Mouse (Mus musculus): ENCODE data around the gene Gm29133. TPM values are rescaled to one million over a fixed set of nuclear protein-coding genes. Genes with fewer than 3 reads are reported as not detected.

The Gm29133 gene
- polyA plus RNA-seq (2014; fragmentation: Nextera tagmentation; extraction: Ambion mirVana): not detected in 2 replicates

- WGBS: 65% methylated on average over 5 of the region's 5 CpGs
- Histone ChIP-seq H3K4me2 (no peak within 1 kb of the TSS), H3K4me3 (ENCODE audit: low read depth, low read length) (no peak within 1 kb of the TSS), H3K9me3 (ENCODE audit: control insufficient read depth, low read length) (no peaks in the 10 kb centered on the region), H3K9ac (ENCODE audit: low read depth, low read length) (no peak within 1 kb of the TSS), H3K4me1 (replicated peaks; ENCODE audit: control insufficient read depth, insufficient read depth, low read length) (no peaks in the 10 kb centered on the region), H3K36me3 (ENCODE audit: control insufficient read depth, insufficient read depth, low read length) (no peaks in the 10 kb centered on the region), H3K27ac (ENCODE audit: low read depth, low read length) (no peak within 1 kb of the TSS), H3K27me3 (replicated peaks; ENCODE audit: control insufficient read depth, insufficient read depth, low read length) (no peaks in the 10 kb centered on the region)
- ATAC-seq (replicated peaks; ENCODE audit: low FRiP score) (no peak), DNase-seq (ENCODE audit: low spot score) (no peak)
Observed at GRCm38 (mm10) chr3:75747897-75748296, at the start of gene Gm29133. Gene Gm29133, plus strand, starts transcription at chr3:75748197.

- DNase-seq (ENCODE audit: low spot score) (no peak), ATAC-seq (replicated peaks; ENCODE audit: low FRiP score) (no peak)
- H3K9ac ChIP-seq (ENCODE audit: low read depth, low read length): no peak overlapping the region
- H3K9me3 ChIP-seq (ENCODE audit: control insufficient read depth, low read length): no peaks in the 10 kb centered on the region
- H3K4me2 ChIP-seq: no peak overlapping the region
- H3K4me1 ChIP-seq (replicated peaks; ENCODE audit: control insufficient read depth, insufficient read depth, low read length): no peaks in the 10 kb centered on the region
- H3K27ac ChIP-seq (ENCODE audit: low read depth, low read length): no peak overlapping the region
- 81% methylated on average over 3 of the region's 3 CpGs for WGBS
- no peaks in the 10 kb centered on the region for H3K36me3 ChIP-seq (ENCODE audit: control insufficient read depth, insufficient read depth, low read length)
- no peak overlapping the region for H3K4me3 ChIP-seq (ENCODE audit: low read depth, low read length)
- no peaks in the 10 kb centered on the region for H3K27me3 ChIP-seq (replicated peaks; ENCODE audit: control insufficient read depth, insufficient read depth, low read length)
Observed at GRCm38 (mm10) chr3:75699088-75699487, 48.9 kb upstream of the Gm29133 start.

- Histone ChIP-seq H3K9ac (ENCODE audit: low read depth, low read length) (no peak overlapping the region), H3K36me3 (ENCODE audit: control insufficient read depth, insufficient read depth, low read length) (no peaks in the 10 kb centered on the region), H3K27me3 (replicated peaks; ENCODE audit: control insufficient read depth, insufficient read depth, low read length) (no peaks in the 10 kb centered on the region), H3K9me3 (ENCODE audit: control insufficient read depth, low read length) (no peaks in the 10 kb centered on the region), H3K4me2 (no peak overlapping the region), H3K4me3 (ENCODE audit: low read depth, low read length) (no peak overlapping the region), H3K4me1 (replicated peaks; ENCODE audit: control insufficient read depth, insufficient read depth, low read length) (no peaks in the 10 kb centered on the region), H3K27ac (ENCODE audit: low read depth, low read length) (no peak overlapping the region)
- no peak for ATAC-seq (replicated peaks; ENCODE audit: low FRiP score)
- WGBS: 77% methylated on average over 3 of the region's 3 CpGs
- no peak for DNase-seq (ENCODE audit: low spot score)
Observed at GRCm38 (mm10) chr3:75701336-75701735, 46.7 kb upstream of the Gm29133 start.

- ATAC-seq (replicated peaks; ENCODE audit: low FRiP score) (no peak), DNase-seq (ENCODE audit: low spot score) (no peak)
- Histone ChIP-seq H3K4me1 (replicated peaks; ENCODE audit: control insufficient read depth, insufficient read depth, low read length) (no peaks in the 10 kb centered on the region), H3K4me3 (ENCODE audit: low read depth, low read length) (no peak overlapping the region), H3K9me3 (ENCODE audit: control insufficient read depth, low read length) (no peaks in the 10 kb centered on the region), H3K27ac (ENCODE audit: low read depth, low read length) (no peak overlapping the region), H3K36me3 (ENCODE audit: control insufficient read depth, insufficient read depth, low read length) (no peaks in the 10 kb centered on the region), H3K27me3 (replicated peaks; ENCODE audit: control insufficient read depth, insufficient read depth, low read length) (no peaks in the 10 kb centered on the region), H3K4me2 (no peak overlapping the region), H3K9ac (ENCODE audit: low read depth, low read length) (no peak overlapping the region)
- WGBS: 63% methylated on average over 3 of the region's 3 CpGs
Observed at GRCm38 (mm10) chr3:75706536-75706935, 41.5 kb upstream of the Gm29133 start.

GRCm38 (mm10) chr3:75713678-75714295 is 34.2 kb upstream of the Gm29133 start:
- Histone ChIP-seq H3K4me2 (no peak overlapping the region), H3K4me1 (replicated peaks; ENCODE audit: control insufficient read depth, insufficient read depth, low read length) (no peaks in the 10 kb centered on the region), H3K27ac (ENCODE audit: low read depth, low read length) (no peak overlapping the region), H3K4me3 (ENCODE audit: low read depth, low read length) (no peak overlapping the region), H3K27me3 (replicated peaks; ENCODE audit: control insufficient read depth, insufficient read depth, low read length) (no peaks in the 10 kb centered on the region), H3K9me3 (ENCODE audit: control insufficient read depth, low read length) (no peaks in the 10 kb centered on the region), H3K36me3 (ENCODE audit: control insufficient read depth, insufficient read depth, low read length) (no peaks in the 10 kb centered on the region), H3K9ac (ENCODE audit: low read depth, low read length) (no peak overlapping the region)
- DNase-seq (ENCODE audit: low spot score) (no peak), ATAC-seq (replicated peaks; ENCODE audit: low FRiP score) (no peak)
- 64% methylated on average over 3 of the region's 3 CpGs for WGBS

GRCm38 (mm10) chr3:75720663-75721062 is 27.3 kb upstream of the Gm29133 start:
- no peak overlapping the region for H3K4me3 ChIP-seq (ENCODE audit: low read depth, low read length)
- H3K36me3 ChIP-seq (ENCODE audit: control insufficient read depth, insufficient read depth, low read length): no peaks in the 10 kb centered on the region
- no peak overlapping the region for H3K4me2 ChIP-seq
- WGBS: 29% methylated on average over 2 of the region's 2 CpGs
- no peak for ATAC-seq (replicated peaks; ENCODE audit: low FRiP score)
- H3K4me1 ChIP-seq (replicated peaks; ENCODE audit: control insufficient read depth, insufficient read depth, low read length): no peaks in the 10 kb centered on the region
- no peaks in the 10 kb centered on the region for H3K9me3 ChIP-seq (ENCODE audit: control insufficient read depth, low read length)
- H3K27me3 ChIP-seq (replicated peaks; ENCODE audit: control insufficient read depth, insufficient read depth, low read length): no peaks in the 10 kb centered on the region
- H3K9ac ChIP-seq (ENCODE audit: low read depth, low read length): no peak overlapping the region
- no peak overlapping the region for H3K27ac ChIP-seq (ENCODE audit: low read depth, low read length)
- DNase-seq (ENCODE audit: low spot score): no peak

GRCm38 (mm10) chr3:75730982-75731600 is 16.9 kb upstream of the Gm29133 start:
- 69% methylated on average over 3 of the region's 3 CpGs for WGBS
- no peak overlapping the region for H3K4me3 ChIP-seq (ENCODE audit: low read depth, low read length)
- ATAC-seq (replicated peaks; ENCODE audit: low FRiP score) (no peak), DNase-seq (ENCODE audit: low spot score) (no peak)
- H3K4me2 ChIP-seq: no peak overlapping the region
- no peaks in the 10 kb centered on the region for H3K9me3 ChIP-seq (ENCODE audit: control insufficient read depth, low read length)
- H3K27ac ChIP-seq (ENCODE audit: low read depth, low read length): no peak overlapping the region
- H3K36me3 ChIP-seq (ENCODE audit: control insufficient read depth, insufficient read depth, low read length): no peaks in the 10 kb centered on the region
- no peaks in the 10 kb centered on the region for H3K4me1 ChIP-seq (replicated peaks; ENCODE audit: control insufficient read depth, insufficient read depth, low read length)
- no peak overlapping the region for H3K9ac ChIP-seq (ENCODE audit: low read depth, low read length)
- H3K27me3 ChIP-seq (replicated peaks; ENCODE audit: control insufficient read depth, insufficient read depth, low read length): no peaks in the 10 kb centered on the region

GRCm38 (mm10) chr3:75743664-75744437 is 4.1 kb upstream of the Gm29133 start:
- H3K4me1 ChIP-seq (replicated peaks; ENCODE audit: control insufficient read depth, insufficient read depth, low read length): no peaks in the 10 kb centered on the region
- 66% methylated on average over 4 of the region's 4 CpGs for WGBS
- H3K4me2 ChIP-seq: no peak overlapping the region
- H3K27me3 ChIP-seq (replicated peaks; ENCODE audit: control insufficient read depth, insufficient read depth, low read length): no peaks in the 10 kb centered on the region
- H3K27ac ChIP-seq (ENCODE audit: low read depth, low read length): no peak overlapping the region
- H3K4me3 ChIP-seq (ENCODE audit: low read depth, low read length): no peak overlapping the region
- H3K9ac ChIP-seq (ENCODE audit: low read depth, low read length): no peak overlapping the region
- ATAC-seq (replicated peaks; ENCODE audit: low FRiP score) (no peak), DNase-seq (ENCODE audit: low spot score) (no peak)
- H3K36me3 ChIP-seq (ENCODE audit: control insufficient read depth, insufficient read depth, low read length): no peaks in the 10 kb centered on the region
- no peaks in the 10 kb centered on the region for H3K9me3 ChIP-seq (ENCODE audit: control insufficient read depth, low read length)

All from liver, embryonic 11.5 days (tissue).